Mouse (Mus musculus): ENCODE measurements around the gene 0610010K14Rik. TPM values are rescaled to one million over a fixed set of nuclear protein-coding genes. Genes with fewer than 3 reads are reported as not detected.

Gene 0610010K14Rik
- polyA plus RNA-seq, 1 experiment, result 91.7 TPM

GRCm38 (mm10) chr11:70193354-70194285 lies 44.1 kb downstream of the 0610010K14Rik start:
- H3K79me2 ChIP-seq (ENCODE audit: control insufficient read depth, insufficient read depth), result no peaks in the 10 kb centered on the region
- H3K27me3 ChIP-seq (ENCODE audit: control insufficient read depth, insufficient read depth, insufficient read length), result no peaks in the 10 kb centered on the region
- H3K36me3 ChIP-seq (ENCODE audit: control insufficient read depth, insufficient read depth), result peaks cover 4% of the 10 kb centered on the region
- no peak overlapping the region for H3K4me3 ChIP-seq (ENCODE audit: insufficient read depth, poor library complexity, severe bottlenecking)
- H3K79me3 ChIP-seq (ENCODE audit: low read depth), result no peaks in the 10 kb centered on the region
- TF ChIP-seq MAX (IDR thresholded peaks at IDR 0.05) (no peak), MYOD1 (IDR thresholded peaks at IDR 0.05; ENCODE audit: control insufficient read depth, insufficient read length, low read depth) (peak; percentile 63), FOSL1 (IDR thresholded peaks at IDR 0.05; ENCODE audit: insufficient read depth, low read length, poor library complexity, severe bottlenecking) (peak; percentile 44), CEBPB (IDR thresholded peaks at IDR 0.05; ENCODE audit: low read depth) (peak; percentile 81), MYOG (IDR thresholded peaks at IDR 0.05; ENCODE audit: control insufficient read depth, extremely low read depth, insufficient read length) (no peak), USF1 (IDR thresholded peaks at IDR 0.05; ENCODE audit: low read depth) (no peak), CTCF (IDR thresholded peaks at IDR 0.05; ENCODE audit: control insufficient read depth, insufficient read depth, insufficient read length) (no peak)
- H3ac ChIP-seq (ENCODE audit: control insufficient read depth, insufficient read length, low read depth), result peak overlapping the region; percentile 19

- H3K27me3 ChIP-seq (ENCODE audit: control insufficient read depth, insufficient read depth, insufficient read length), result no peaks in the 10 kb centered on the region
- H3K79me2 ChIP-seq (ENCODE audit: control insufficient read depth, insufficient read depth), result no peaks in the 10 kb centered on the region
- no peak overlapping the region for H3ac ChIP-seq (ENCODE audit: control insufficient read depth, insufficient read length, low read depth)
- H3K4me3 ChIP-seq (ENCODE audit: insufficient read depth, poor library complexity, severe bottlenecking), result no peak overlapping the region
- peaks cover 4% of the 10 kb centered on the region for H3K36me3 ChIP-seq (ENCODE audit: control insufficient read depth, insufficient read depth)
- no peaks in the 10 kb centered on the region for H3K79me3 ChIP-seq (ENCODE audit: low read depth)
- no peak for TF ChIP-seq USF1 (IDR thresholded peaks at IDR 0.05; ENCODE audit: low read depth)
- TF ChIP-seq FOSL1 (IDR thresholded peaks at IDR 0.05; ENCODE audit: insufficient read depth, low read length, poor library complexity, severe bottlenecking), result no peak
- TF ChIP-seq CEBPB (IDR thresholded peaks at IDR 0.05; ENCODE audit: low read depth), result no peak
- no peak for TF ChIP-seq MAX (IDR thresholded peaks at IDR 0.05)
- TF ChIP-seq MYOD1 (IDR thresholded peaks at IDR 0.05; ENCODE audit: control insufficient read depth, insufficient read length, low read depth), result no peak
- TF ChIP-seq CTCF (IDR thresholded peaks at IDR 0.05; ENCODE audit: control insufficient read depth, insufficient read depth, insufficient read length), result no peak
Observed at GRCm38 (mm10) chr11:70192157-70192556, 45.6 kb downstream of the 0610010K14Rik start.

DNA sequence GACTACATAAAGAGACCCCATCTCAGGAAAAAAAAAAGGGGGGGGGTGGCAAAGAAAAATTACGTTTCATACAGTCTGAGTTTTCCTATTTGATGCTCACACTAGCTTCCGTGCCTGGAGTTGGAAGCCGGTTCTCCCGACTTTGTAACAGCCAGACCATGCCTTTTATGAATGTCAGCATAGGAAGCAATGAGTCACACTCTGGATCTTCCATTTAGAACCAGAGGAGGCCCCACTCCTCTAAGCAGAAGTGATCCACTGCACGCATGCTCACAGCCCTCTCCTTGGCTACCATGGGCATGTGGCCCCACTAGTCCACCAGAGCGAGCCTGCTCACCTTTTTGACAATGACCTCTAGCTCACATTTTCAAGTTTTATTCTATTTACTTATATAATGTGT lies 46.5 kb downstream of the 0610010K14Rik start:
- H3K79me2 ChIP-seq (ENCODE audit: control insufficient read depth, insufficient read depth), result no peaks in the 10 kb centered on the region

GRCm38 (mm10) chr11:70189319-70190134 lies 48.2 kb downstream of the 0610010K14Rik start:
- H3K79me3 ChIP-seq (ENCODE audit: low read depth), result no peaks in the 10 kb centered on the region
- no peaks in the 10 kb centered on the region for H3K79me2 ChIP-seq (ENCODE audit: control insufficient read depth, insufficient read depth)
- no peaks in the 10 kb centered on the region for H3K36me3 ChIP-seq (ENCODE audit: control insufficient read depth, insufficient read depth)
- no peak for TF ChIP-seq CTCF (IDR thresholded peaks at IDR 0.05; ENCODE audit: control insufficient read depth, insufficient read depth, insufficient read length)
- peak; percentile 67 for TF ChIP-seq MAX (IDR thresholded peaks at IDR 0.05)
- TF ChIP-seq CEBPB (IDR thresholded peaks at IDR 0.05; ENCODE audit: low read depth), result peak; percentile 80
- peak; percentile 97 for TF ChIP-seq FOSL1 (IDR thresholded peaks at IDR 0.05; ENCODE audit: insufficient read depth, low read length, poor library complexity, severe bottlenecking)
- no peak for TF ChIP-seq MYOG (IDR thresholded peaks at IDR 0.05; ENCODE audit: control insufficient read depth, extremely low read depth, insufficient read length)
- TF ChIP-seq MYOD1 (IDR thresholded peaks at IDR 0.05; ENCODE audit: control insufficient read depth, insufficient read length, low read depth), result peak; percentile 59
- TF ChIP-seq USF1 (IDR thresholded peaks at IDR 0.05; ENCODE audit: low read depth), result peak; percentile 97
- H3K4me3 ChIP-seq (ENCODE audit: insufficient read depth, poor library complexity, severe bottlenecking), result no peak overlapping the region
- H3ac ChIP-seq (ENCODE audit: control insufficient read depth, insufficient read length, low read depth), result peak overlapping the region; percentile 47
- no peaks in the 10 kb centered on the region for H3K27me3 ChIP-seq (ENCODE audit: control insufficient read depth, insufficient read depth, insufficient read length)

More for the DNA sequence above, 46.5 kb downstream of the 0610010K14Rik start:
- H3K36me3 ChIP-seq (ENCODE audit: control insufficient read depth, insufficient read depth), result peaks cover 4% of the 10 kb centered on the region
- no peaks in the 10 kb centered on the region for H3K79me3 ChIP-seq (ENCODE audit: low read depth)
- H3ac ChIP-seq (ENCODE audit: control insufficient read depth, insufficient read length, low read depth), result no peak overlapping the region
- no peaks in the 10 kb centered on the region for H3K27me3 ChIP-seq (ENCODE audit: control insufficient read depth, insufficient read depth, insufficient read length)
- TF ChIP-seq CEBPB (IDR thresholded peaks at IDR 0.05; ENCODE audit: low read depth), result no peak
- TF ChIP-seq USF1 (IDR thresholded peaks at IDR 0.05; ENCODE audit: low read depth), result peak; percentile 3
- TF ChIP-seq MAX (IDR thresholded peaks at IDR 0.05), result peak; percentile 62
- TF ChIP-seq FOSL1 (IDR thresholded peaks at IDR 0.05; ENCODE audit: insufficient read depth, low read length, poor library complexity, severe bottlenecking), result peak; percentile 9
- no peak overlapping the region for H3K4me3 ChIP-seq (ENCODE audit: insufficient read depth, poor library complexity, severe bottlenecking)

Small RNA genes lying within 50 kb of the gene (microRNA-seq; reads per million reads assigned to microRNA genes)
- gene Mir195a (ENCODE audit: borderline microRNAs expressed) (1,341 reads per million, percentile 88 among the genes with 10 or more reads in this experiment), gene Mir497 (ENCODE audit: borderline microRNAs expressed) (not detected), gene Mir497b (ENCODE audit: borderline microRNAs expressed) (not detected)

Other genes with a start within 250 kb of the 0610010K14Rik start
- 362 TPM for gene Gabarap, start 246.8 kb downstream of the 0610010K14Rik start, polyA plus RNA-seq (2012; fragmentation: generic; extraction: Trizol)
- 93.4 TPM for gene Phf23, start 242.1 kb downstream of the 0610010K14Rik start, polyA plus RNA-seq (2012; fragmentation: generic; extraction: Trizol)
- 36.4 TPM for gene Dvl2, start 237.3 kb downstream of the 0610010K14Rik start, polyA plus RNA-seq (2012; fragmentation: generic; extraction: Trizol)
- gene Acadvl, start 222.5 kb downstream of the 0610010K14Rik start, polyA plus RNA-seq (2012; fragmentation: generic; extraction: Trizol), result 87.8 TPM
- gene Dlg4, start 221.0 kb downstream of the 0610010K14Rik start, polyA plus RNA-seq (2012; fragmentation: generic; extraction: Trizol), result 25.3 TPM
- 4.0 TPM for gene Asgr1, start 183.8 kb downstream of the 0610010K14Rik start, polyA plus RNA-seq (2012; fragmentation: generic; extraction: Trizol)
- 1.3 TPM for gene Asgr2, start 145.3 kb downstream of the 0610010K14Rik start, polyA plus RNA-seq (2012; fragmentation: generic; extraction: Trizol)
- gene Mgl2, start 107.6 kb downstream of the 0610010K14Rik start, polyA plus RNA-seq (2012; fragmentation: generic; extraction: Trizol), result 1.8 TPM
- gene Clec10a, start 81.7 kb downstream of the 0610010K14Rik start, polyA plus RNA-seq (2012; fragmentation: generic; extraction: Trizol), result 0.20 TPM
- gene Slc16a11, start 25.2 kb downstream of the 0610010K14Rik start, polyA plus RNA-seq (2012; fragmentation: generic; extraction: Trizol), result 145 TPM
- gene Slc16a13, start 16.9 kb downstream of the 0610010K14Rik start, polyA plus RNA-seq (2012; fragmentation: generic; extraction: Trizol), result 22.0 TPM
- gene Bcl6b, start 8.1 kb downstream of the 0610010K14Rik start, polyA plus RNA-seq (2012; fragmentation: generic; extraction: Trizol), result 9.3 TPM
- gene Gm21988, start 1.9 kb upstream of the 0610010K14Rik start, polyA plus RNA-seq (2012; fragmentation: generic; extraction: Trizol), result 10.8 TPM
- gene Rnasek, start 1.9 kb upstream of the 0610010K14Rik start, polyA plus RNA-seq (2012; fragmentation: generic; extraction: Trizol), result 300 TPM
- gene Alox12, start 17.4 kb upstream of the 0610010K14Rik start, polyA plus RNA-seq (2012; fragmentation: generic; extraction: Trizol), result 0.47 TPM
- 0.04 TPM for gene Alox12e, start 84.7 kb upstream of the 0610010K14Rik start, polyA plus RNA-seq (2012; fragmentation: generic; extraction: Trizol)
- gene Alox15, start 114.1 kb upstream of the 0610010K14Rik start, polyA plus RNA-seq (2012; fragmentation: generic; extraction: Trizol), result not detected
- 40.6 TPM for gene Pelp1, start 172.1 kb upstream of the 0610010K14Rik start, polyA plus RNA-seq (2012; fragmentation: generic; extraction: Trizol)
- gene Arrb2, start 194.7 kb upstream of the 0610010K14Rik start, polyA plus RNA-seq (2012; fragmentation: generic; extraction: Trizol), result 27.6 TPM
- gene Med11, start 214.0 kb upstream of the 0610010K14Rik start, polyA plus RNA-seq (2012; fragmentation: generic; extraction: Trizol), result 46.2 TPM
- 0.04 TPM for gene Zmynd15, start 221.5 kb upstream of the 0610010K14Rik start, polyA plus RNA-seq (2012; fragmentation: generic; extraction: Trizol)
- gene Cxcl16, start 222.1 kb upstream of the 0610010K14Rik start, polyA plus RNA-seq (2012; fragmentation: generic; extraction: Trizol), result 0.19 TPM

Data from C2C12 (cell line).